Mouse (Mus musculus) adrenal gland, adult 2 months (tissue): ENCODE data around the gene Hmgb2. TPM values are rescaled to one million over a fixed set of nuclear protein-coding genes. Genes with fewer than 3 reads are reported as not detected.
"Not testable (repeated sequence)": the region's sequence is repeated elsewhere in the genome, so short reads cannot be mapped to it uniquely, and the experiment has no call there.

ENCODE experiments used
- DNase-seq: peaks from one replicate; pipeline ENCODE4 v3.0.0; 2021
- polyA plus RNA-seq: library from polyadenylated mRNA; depleted of rRNA; stranded (reverse); fragments of >200 nt; gene quantifications from 2 replicates; pipeline ENCODE4 v1.2.3, GENCODE M21; 2012
- total RNA-seq, 2 experiments: library from RNA; stranded (reverse); gene quantifications; 2 replicates each; pipeline ENCODE4 v1.2.3; 2021

Gene Hmgb2
- total and polyA plus RNA-seq, 3 experiments: 2.1 to 14.2 (median 5.6) TPM

DNA sequence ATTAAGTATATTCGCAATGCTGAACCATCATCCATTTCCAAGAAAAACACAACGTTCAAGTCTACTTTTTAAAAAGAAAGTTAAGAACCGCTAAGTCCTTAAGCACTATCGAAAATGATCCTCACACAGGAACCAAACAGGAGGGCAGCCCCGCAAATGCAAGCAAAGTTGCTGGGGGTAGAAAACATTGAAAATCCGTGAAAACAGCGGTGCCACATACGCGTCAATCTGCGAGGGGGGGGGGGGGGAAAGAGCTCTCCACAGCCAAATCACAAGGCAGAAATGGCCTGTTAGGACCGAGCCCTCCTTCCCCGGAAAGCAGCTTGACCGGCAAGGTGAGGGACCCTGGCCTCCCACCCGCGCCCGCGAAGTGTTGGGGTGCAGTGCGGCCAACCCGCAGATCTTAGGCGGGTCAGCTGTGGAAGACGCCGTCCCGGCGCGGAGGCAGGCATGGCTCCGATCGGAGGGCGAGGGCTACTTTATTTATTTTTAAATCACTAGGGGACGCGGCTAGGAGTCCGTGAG is 854 bp upstream of the Hmgb2 start:
- no peak for DNase-seq

GRCm38 (mm10) chr8:57512141-57513056 is 692 bp downstream of the Hmgb2 start:
- peak; percentile 59 for DNase-seq

GRCm38 (mm10) chr8:57513178-57513661 is 1.5 kb downstream of the Hmgb2 start:
- DNase-seq: not testable (repeated sequence)

- DNase-seq: not testable (repeated sequence)
Observed at GRCm38 (mm10) chr8:57516685-57517084, 5.0 kb downstream of the Hmgb2 start.

- no peak for DNase-seq
Observed at GRCm38 (mm10) chr8:57517723-57518122, 6.0 kb downstream of the Hmgb2 start.

GRCm38 (mm10) chr8:57520186-57520786 is 8.6 kb downstream of the Hmgb2 start:
- DNase-seq: peak; percentile 14

- no peak for DNase-seq
Observed at GRCm38 (mm10) chr8:57528036-57528435, 16.3 kb downstream of the Hmgb2 start.

DNA sequence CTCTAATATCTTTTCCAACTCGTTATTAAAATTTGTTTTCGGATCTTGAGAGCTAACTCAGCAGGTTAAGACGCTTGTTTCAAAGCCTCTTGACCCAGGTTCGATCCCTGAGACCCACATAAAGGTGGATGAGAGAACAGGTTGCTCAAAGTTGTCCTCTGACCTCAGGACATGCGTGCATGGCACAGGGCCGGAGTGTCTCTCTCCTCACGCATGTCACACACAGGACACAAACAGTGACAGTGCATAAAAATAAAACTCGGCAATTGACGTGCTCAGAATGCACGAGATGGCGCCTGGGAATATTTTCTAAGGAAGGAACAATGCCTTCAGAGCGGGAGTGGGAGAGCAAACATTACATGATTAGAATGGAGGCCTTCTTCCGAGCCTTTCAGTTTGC is 18.5 kb downstream of the Hmgb2 start:
- no peak for DNase-seq

DNA sequence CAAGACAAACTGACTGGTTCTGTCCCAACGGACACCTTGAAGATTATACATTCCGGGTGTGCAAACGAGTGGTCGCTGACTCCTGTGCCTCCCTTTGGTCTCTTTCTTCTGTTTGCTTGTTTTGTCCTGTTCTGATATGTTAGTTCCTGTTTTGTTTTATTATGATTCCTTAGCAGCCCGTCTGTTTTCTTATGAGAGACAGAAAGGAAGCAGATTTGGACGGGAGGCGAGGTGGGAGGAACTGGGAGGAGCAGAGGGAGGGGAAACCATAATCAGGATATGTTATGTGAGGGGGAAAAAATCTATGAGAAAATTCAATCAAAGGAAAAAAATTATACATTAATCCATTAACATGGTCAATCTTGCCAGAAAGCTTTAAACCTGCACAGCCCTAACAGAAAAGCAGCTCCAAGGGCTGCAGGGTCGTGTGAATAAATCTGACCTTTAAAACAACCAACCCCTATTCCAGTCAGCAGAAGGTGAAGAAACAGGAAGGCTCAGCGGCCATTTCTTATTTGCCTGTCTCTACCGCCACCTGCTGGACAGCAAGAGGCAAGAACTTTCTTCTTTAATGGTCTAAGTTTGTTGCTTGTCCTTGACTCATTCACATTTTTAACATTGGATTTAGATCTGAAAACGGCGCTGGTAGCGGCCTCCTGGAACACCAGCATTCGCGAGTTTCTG is 19.1 kb downstream of the Hmgb2 start:
- peak; percentile 85 for DNase-seq

GRCm38 (mm10) chr8:57532223-57532622 is 20.5 kb downstream of the Hmgb2 start:
- DNase-seq: no peak

DNA sequence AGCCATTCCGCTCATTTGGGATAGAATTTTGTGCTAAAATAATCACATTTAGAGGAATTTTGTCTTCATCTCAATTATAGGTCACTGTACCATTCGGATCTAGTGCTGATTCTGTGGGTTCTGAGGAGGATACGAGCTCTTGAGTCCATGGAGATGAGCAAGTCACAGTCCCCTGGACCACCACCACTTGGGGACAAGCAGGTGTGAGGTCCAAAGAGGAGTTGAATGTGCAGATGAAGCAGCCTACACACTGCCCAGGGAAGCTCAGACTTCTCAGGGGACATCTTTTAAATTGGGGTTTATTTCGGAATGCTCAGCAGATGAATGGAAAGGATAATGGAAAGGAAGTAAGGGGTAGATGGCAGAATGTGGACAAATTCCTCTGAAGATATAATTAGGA is 21.4 kb downstream of the Hmgb2 start:
- no peak for DNase-seq

GRCm38 (mm10) chr8:57534495-57534894 is 22.8 kb downstream of the Hmgb2 start:
- DNase-seq: no peak

DNA sequence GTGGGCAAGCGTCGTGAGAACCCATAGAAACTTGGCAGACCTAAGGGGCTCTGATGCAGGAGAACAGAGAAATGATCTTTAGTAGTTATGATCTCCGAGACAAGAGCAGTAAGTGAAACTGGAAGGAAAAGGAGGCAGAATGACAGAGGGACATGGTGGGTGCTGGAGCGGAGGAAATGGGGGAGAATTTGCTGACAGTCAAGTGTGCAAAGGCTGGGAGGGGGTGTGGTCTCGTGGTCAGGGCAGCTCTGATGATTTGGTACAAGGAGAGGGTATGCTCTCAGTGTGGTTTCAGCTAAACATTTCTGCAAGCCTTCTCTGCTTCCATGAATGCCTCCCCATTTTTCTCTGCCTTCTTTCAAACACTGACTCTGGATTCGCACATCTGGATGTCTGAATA is 24.5 kb downstream of the Hmgb2 start:
- DNase-seq: no peak

DNA sequence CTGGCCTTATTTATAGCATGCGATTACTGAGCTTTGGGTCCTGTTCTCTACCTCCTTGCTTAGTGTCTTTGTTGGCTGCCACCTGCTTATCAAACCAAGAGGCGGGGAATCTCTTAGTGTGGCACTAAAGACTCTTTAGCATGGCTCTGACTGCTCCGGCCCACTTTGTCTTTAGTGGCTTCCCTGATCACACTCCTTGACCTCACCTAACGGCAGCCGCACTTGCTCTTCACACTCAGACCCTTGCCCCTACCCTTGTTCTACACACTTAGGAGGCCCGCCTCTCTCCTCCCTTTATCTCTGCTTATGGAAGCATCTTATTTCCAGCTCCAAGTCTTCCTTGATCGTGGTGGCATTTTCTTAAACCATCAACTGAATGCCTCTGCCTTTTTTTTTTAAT is 26.9 kb downstream of the Hmgb2 start:
- DNase-seq: no peak

DNA sequence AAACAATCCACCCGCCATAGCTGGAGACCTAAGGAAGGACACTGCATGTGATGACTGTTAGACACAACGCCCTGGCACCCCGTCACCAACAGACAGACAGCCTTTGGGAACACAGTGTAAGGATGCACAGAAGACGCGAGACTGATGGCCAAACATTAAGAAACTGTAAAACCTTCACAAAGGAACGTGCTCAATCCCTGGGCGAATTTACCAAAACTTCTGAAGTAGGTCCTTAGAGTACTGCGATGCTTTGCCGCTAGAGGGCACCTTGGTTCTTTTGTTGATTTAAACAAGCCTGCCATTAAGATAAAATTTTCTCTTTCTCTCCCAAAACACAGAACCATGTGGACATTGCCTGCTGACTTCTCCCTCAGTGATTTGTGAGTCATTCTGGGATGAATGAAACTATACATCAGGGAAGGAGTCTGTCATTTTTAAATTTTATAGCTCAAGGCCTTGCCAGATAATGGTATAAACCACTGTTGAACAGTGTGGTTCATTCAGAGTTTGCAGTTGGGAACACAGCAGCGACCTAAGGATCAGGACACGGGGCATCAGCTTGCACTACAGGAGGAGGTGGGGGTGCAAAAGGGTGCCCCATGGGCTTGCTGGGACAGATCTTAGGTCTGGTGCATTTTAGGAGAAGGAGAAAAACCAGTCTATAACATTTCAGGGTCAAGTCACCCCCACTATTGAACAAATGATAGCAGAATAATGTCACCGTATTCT is 28.6 kb downstream of the Hmgb2 start:
- DNase-seq: peak; percentile 44

- no peak for DNase-seq
Observed at GRCm38 (mm10) chr8:57540951-57541350, 29.2 kb downstream of the Hmgb2 start.

- DNase-seq: no peak
Observed at GRCm38 (mm10) chr8:57541405-57541804, 29.7 kb downstream of the Hmgb2 start.

DNA sequence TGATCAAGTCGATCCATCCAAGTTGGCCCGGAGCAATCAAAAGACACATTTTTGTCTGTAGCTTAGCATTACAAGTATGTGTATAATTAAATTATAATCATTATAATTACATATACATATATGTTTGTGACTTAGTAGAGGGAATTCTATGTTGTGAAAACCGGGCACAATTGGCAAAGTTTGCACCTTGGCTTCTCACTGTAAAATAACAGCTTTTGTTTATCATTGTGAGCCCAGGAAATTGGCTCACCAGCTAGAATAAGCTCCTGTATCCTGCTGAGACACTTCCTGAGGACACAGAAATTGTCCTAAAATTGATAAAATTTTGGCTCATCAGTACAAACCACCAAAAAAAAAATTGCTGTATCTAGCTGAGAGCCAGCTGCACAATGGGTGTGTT is 34.7 kb downstream of the Hmgb2 start:
- DNase-seq: no peak

- DNase-seq: no peak
Observed at GRCm38 (mm10) chr8:57546834-57547233, 35.1 kb downstream of the Hmgb2 start.

- no peak for DNase-seq
Observed at GRCm38 (mm10) chr8:57547581-57547980, 35.9 kb downstream of the Hmgb2 start.

- DNase-seq: no peak
Observed at GRCm38 (mm10) chr8:57552102-57553032, 40.7 kb downstream of the Hmgb2 start.
